Mouse (Mus musculus) cerebellum, postnatal 25 days (tissue): ENCODE measurements around the gene Hepacam2.

Source experiments
- DNase-seq, 2 experiments: peaks; one replicate each; pipeline ENCODE4 v3.0.0; 2021; ENCODE audit warnings: mixed read lengths in 2 of 2

Hepacam2 gene

DNA sequence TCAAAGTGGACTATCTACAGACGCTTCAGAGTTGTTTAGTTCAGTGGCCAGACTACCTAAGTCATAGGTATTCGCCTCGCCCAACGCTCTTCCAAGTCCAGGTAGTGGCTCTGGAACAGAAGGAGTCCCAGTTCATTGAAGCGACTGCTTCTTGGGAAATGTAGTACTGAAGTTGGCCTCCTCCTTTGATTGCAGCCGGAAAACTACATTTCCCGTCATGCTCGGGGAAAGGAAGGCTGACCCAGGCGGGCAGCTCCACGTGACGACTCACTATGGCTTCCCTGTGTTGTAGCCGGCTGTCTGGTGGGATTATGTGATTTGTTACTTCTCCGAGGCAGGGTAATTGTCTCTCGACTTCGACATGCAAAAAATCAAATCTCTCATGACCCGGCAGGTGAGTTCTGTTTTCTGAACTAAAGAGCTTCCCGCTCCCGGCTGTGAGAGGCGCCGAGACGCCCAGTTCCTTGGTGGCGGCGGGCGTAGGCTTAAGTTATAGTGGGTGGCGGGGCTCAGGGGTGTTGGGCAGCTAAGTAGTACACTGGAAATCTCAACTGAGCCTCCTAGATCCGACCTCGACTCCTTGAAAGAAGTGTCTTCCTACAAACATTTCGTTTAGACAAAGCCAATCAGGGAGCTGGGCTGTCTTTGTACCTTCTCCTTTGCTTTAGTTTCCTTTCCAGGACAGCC is at the start of gene Hepacam2, which contains the start of gene Vps50:
Gene Hepacam2 (minus strand): TSS at position 137 of the 687 bp plus-strand sequence.
Gene Vps50 (plus strand): TSS at position 221 of the 687 bp plus-strand sequence.
- peak; percentile 86 to 92 for DNase-seq

- DNase-seq: no peak
Observed at GRCm38 (mm10) chr6:3544970-3545369, 46.9 kb upstream of the Hepacam2 start.

DNA sequence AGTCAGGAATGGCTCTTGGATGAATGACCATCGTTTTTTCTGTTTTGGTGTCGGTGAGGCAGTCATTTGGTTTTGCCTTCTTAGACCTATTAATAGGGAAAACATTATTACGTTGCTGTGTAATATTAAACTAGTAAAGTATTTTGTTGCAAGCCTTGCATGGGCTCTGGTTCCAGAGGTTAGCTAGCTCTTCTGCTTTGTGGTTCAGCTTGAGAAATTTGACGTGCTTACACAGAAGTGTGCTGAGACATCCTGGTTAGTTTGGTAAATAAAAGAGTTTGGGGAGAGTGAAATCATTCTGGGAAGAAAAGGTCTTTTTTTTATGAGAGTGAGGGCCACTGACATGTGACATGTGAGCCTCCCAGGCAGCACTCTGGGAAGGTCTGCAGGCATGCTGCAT is 45.8 kb upstream of the Hepacam2 start:
- no peak for DNase-seq

- no peak for DNase-seq
Observed at GRCm38 (mm10) chr6:3539470-3539869, 41.4 kb upstream of the Hepacam2 start.

- no peak for DNase-seq
Observed at GRCm38 (mm10) chr6:3536048-3536447, 38.0 kb upstream of the Hepacam2 start.

DNA sequence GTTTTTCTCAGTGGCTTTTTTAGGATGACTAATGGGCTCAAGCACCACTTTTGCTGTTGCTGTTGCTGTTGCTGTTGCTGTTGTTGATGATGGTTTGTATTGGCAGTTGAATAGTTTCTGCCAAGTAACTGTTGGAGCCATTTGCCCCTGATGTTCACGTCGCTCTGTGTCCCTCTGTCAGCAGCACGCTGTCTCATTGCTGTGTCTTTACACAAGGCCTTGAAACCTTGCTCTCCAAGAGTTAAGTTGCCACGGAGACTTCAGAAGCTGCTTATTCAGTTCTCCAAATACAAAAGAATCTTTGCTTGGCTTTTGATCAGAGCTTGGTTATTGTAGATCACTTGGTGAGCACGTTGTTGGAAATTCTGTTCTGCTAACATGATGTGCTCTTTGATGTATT is 33.3 kb upstream of the Hepacam2 start:
- no peak for DNase-seq

- no peak for DNase-seq
Observed at GRCm38 (mm10) chr6:3528198-3528597, 30.1 kb upstream of the Hepacam2 start.

- peak; percentile 41 to 64 for DNase-seq
Observed at GRCm38 (mm10) chr6:3512611-3513010, 14.5 kb upstream of the Hepacam2 start.

- peak; percentile 41 to 55 for DNase-seq
Observed at GRCm38 (mm10) chr6:3511612-3512011, 13.5 kb upstream of the Hepacam2 start.

DNA sequence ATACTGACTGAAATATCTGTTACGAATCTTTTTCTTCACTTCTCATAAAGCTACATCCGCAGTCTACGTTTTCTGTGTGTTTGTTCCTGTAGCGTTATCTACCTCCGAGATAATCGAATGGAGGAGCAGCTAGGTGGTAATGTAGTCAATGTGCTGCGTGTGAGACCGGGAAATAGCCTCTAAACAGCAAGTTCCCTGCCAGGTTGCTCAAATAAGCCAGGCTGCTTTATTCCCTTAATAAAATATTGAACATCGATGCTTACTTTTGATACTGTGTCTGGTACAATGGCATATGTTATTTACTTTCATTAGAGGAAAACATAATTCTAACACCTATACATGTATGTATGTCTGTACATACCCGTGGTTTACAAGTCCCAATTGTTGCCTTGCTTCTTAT is 13.0 kb upstream of the Hepacam2 start:
- DNase-seq: peak in 1 of 2 experiments; percentile 15

- no peak for DNase-seq
Observed at GRCm38 (mm10) chr6:3509782-3510181, 11.7 kb upstream of the Hepacam2 start.

DNA sequence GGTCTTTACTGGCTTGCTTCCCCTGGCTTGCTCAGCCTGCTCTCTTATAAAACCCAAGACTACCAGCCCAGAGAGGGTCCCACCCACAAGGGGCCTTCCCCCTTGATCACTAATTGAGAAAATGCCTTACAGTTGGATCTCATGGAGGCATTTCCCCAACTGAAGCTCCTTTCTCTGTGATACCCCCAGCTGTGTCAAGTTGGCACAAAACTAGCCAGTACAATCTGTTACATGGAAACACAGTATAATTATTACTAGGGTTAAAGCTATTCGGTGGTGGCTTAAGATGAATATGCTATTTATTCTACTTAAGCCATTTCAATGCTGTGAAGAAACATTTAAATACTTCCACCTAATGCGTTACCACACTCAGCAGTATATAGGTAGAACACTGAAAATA is 10.1 kb upstream of the Hepacam2 start:
- DNase-seq: peak; percentile 28 to 53

GRCm38 (mm10) chr6:3507078-3507477 is 9.0 kb upstream of the Hepacam2 start:
- no peak for DNase-seq

GRCm38 (mm10) chr6:3505289-3505688 is 7.2 kb upstream of the Hepacam2 start:
- DNase-seq: no peak

DNA sequence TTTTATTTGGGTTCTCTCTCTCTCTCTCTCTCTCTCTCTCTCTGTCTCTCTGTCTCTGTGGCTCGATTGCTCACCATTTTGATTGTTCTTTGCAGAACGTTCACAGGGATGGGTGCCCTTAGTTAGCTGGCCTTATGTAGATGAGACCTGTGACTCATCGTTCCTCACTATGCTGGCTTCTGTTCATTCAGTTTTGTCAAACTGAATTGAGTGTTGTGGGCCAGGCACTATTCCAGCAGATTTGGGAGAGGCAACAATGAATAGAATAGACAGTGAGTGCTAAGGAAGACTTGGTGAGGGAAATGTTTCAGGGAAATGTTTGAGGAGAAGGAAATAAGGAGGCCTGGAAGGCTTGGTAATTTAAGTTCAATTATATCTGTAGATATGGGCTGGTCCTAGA is 2.2 kb upstream of the Hepacam2 start:
- no peak for DNase-seq

DNA sequence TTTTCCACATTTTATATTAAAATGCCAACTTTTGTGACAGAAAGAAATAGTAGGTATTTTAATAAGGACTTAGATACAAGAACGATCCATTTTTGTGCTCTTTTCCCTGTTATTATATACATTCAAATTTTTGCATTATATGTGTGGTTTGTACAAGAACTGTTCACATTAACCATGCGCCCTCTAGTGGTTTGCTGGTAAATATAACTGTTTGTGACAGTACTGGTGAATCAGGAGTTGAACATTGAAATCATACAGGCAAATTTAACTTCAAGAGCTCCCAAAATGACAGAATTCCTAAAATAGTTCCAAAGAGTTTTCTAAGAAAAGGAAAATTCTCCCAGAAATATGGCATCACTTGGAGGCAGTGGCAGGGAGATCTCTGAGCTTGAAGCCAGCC is 1.9 kb downstream of the Hepacam2 start:
- peak in 1 of 2 experiments; percentile 56 for DNase-seq

DNA sequence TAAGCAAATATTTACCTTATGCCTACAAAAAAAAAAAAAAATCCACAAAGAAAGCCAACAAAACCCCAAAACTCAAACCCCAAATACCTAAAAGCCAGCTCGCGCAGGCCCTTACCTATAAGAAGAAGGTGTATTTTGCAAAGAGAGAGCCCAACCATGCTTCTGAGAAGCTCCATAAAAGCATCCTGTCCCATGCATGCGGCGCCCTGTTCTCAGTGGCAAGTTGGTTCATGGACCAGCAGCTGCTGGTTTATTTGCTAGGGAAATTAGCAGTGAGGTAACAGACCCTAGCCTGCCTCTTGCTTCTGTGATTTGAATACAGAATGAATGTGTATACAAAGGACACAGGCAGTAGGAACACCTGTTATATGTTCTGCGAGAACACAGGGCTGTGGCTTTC is 3.8 kb downstream of the Hepacam2 start:
- DNase-seq: no peak

GRCm38 (mm10) chr6:3487355-3487754 is 10.7 kb downstream of the Hepacam2 start:
- DNase-seq: no peak

GRCm38 (mm10) chr6:3485133-3485532 is 13.0 kb downstream of the Hepacam2 start:
- DNase-seq: no peak

DNA sequence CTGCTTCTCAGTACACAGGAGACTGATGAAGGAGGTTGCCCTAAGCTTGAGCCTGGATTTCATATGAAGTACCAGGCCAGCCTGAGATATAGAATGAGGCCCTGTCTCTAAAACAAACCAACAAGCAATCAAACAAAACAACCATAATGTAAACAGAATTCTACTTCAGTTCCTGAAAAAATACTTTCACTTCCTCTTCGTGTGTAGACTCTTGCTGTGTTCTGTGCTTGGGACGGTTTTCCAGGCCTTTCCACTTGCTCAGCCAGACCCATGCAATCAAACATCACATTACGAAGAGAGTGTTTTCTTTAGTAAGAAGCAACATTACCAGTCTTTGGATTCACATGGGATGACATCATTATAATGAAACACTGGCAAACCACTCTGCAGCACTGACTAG is 16.4 kb downstream of the Hepacam2 start:
- DNase-seq: no peak

- no peak for DNase-seq
Observed at GRCm38 (mm10) chr6:3479853-3480252, 18.2 kb downstream of the Hepacam2 start.

DNA sequence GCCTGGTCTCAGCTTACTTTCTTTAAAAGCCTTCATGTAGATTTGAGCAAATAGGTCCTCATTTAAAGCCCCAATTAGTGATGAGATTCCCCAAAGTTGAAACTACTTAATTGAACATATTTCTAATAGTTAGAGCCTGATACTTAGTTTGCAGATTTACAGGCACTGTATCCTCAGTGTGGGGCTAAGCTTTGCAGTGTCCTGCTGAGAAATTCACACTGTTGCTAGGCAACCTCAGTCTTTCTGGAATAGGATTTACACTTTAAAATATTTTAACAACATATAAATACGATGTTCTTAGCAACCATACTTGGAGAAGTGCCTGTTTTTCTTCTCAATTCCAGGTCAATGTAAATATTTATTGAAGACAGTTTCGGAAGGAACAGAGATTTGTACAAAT is 21.8 kb downstream of the Hepacam2 start:
- DNase-seq: no peak

- no peak for DNase-seq
Observed at GRCm38 (mm10) chr6:3470706-3471105, 27.4 kb downstream of the Hepacam2 start.

- no peak for DNase-seq
Observed at GRCm38 (mm10) chr6:3468627-3469026, 29.5 kb downstream of the Hepacam2 start.

DNA sequence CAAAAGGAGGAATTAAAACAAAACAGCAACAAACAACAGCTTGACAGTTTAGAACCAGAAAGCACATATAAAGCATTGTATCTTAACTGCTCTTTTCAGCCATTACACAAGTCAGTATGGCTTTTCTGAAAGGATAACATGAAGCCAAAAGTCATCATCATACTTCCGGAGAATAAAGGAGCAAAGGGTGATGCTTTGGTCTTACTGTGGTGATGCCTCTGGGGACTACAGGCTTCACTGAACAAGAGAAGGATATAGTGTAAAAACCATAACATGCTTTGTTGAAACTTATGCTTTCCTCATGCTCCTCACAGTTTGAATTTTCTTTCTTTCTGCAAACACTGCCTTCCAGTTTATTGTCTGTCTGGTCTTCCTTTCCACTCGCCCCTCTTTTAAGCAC is 34.5 kb downstream of the Hepacam2 start:
- DNase-seq: no peak
